Mouse (Mus musculus) heart, embryonic 10.5 days (tissue): ENCODE measurements around the gene Fam192a. TPM values are rescaled to one million over a fixed set of nuclear protein-coding genes. Genes with fewer than 3 reads are reported as not detected.

ENCODE experiments used
- DNase-seq: peaks from one replicate; pipeline ENCODE4 v3.0.0-alpha.2; 2017; ENCODE audit warnings: low spot score
- H3K27ac ChIP-seq: fragments of 300-500 bp; sonication (generic); 2 replicates; pipeline ENCODE4 v1.5.1; 2016; ENCODE audit warnings: mild to moderate bottlenecking
- H3K27me3 ChIP-seq: fragments of 300-500 bp; sonication (generic); 2 replicates; pipeline ENCODE4 v1.6.1; 2016; ENCODE audit warnings: mild to moderate bottlenecking; ENCODE audit not compliant: poor library complexity, insufficient read depth, severe bottlenecking
- H3K36me3 ChIP-seq: fragments of 300-500 bp; sonication (generic); 2 replicates; pipeline ENCODE4 v1.6.1; 2016; ENCODE audit warnings: mild to moderate bottlenecking, moderate library complexity
- H3K4me1 ChIP-seq: fragments of 300-500 bp; sonication (generic); 2 replicates; pipeline ENCODE4 v1.6.1; 2016; ENCODE audit warnings: mild to moderate bottlenecking
- H3K4me3 ChIP-seq: fragments of 300-500 bp; sonication (generic); 2 replicates; pipeline ENCODE4 v1.5.1; 2016; ENCODE audit warnings: mild to moderate bottlenecking, moderate library complexity
- H3K9me3 ChIP-seq: fragments of 300-500 bp; sonication (generic); 2 replicates; pipeline ENCODE4 v1.6.1; 2016; ENCODE audit warnings: mild to moderate bottlenecking, moderate library complexity
- WGBS: fragments of 180-500 bp; shearing (Covaris S2); methylation state at CpG from one replicate; pipeline ENCODE4 v1.1.7; 2016; 5-methylcytosine and 5-hydroxymethylcytosine counted together
- polyA plus RNA-seq: library from polyadenylated mRNA; unstranded; fragments of >200 nt; fragmentation: Nextera tagmentation; extraction: Ambion mirVana; gene quantifications from 2 replicates; pipeline ENCODE4 v1.2.1, GENCODE M21; 2016

Gene Fam192a
- polyA plus RNA-seq, 1 experiment from 2014 or later, result 53.7 TPM

- H3K27ac ChIP-seq, result no peak overlapping the region
- H3K36me3 ChIP-seq, result no peaks in the 10 kb centered on the region
- DNase-seq, result no peak
- H3K4me3 ChIP-seq, result no peak overlapping the region
- peaks cover 14% of the 10 kb centered on the region; the same call in 1 of the 2 replicates for H3K4me1 ChIP-seq
- H3K27me3 ChIP-seq, result peaks cover 32% of the 10 kb centered on the region
- WGBS, result 73% methylated on average over 2 of the region's 2 CpGs
- H3K9me3 ChIP-seq, result no peaks in the 10 kb centered on the region
Observed at GRCm38 (mm10) chr8:94540025-94540424, 61.8 kb downstream of the Fam192a start.

- no peak for DNase-seq
- Histone ChIP-seq H3K9me3 (no peaks in the 10 kb centered on the region), H3K4me3 (no peak overlapping the region), H3K27ac (no peak overlapping the region), H3K36me3 (no peaks in the 10 kb centered on the region), H3K27me3 (peaks cover 58% of the 10 kb centered on the region), H3K4me1 (peaks cover 15% of the 10 kb centered on the region)
- 67% methylated on average over 2 of the region's 2 CpGs for WGBS
Observed at GRCm38 (mm10) chr8:94537456-94537855, 64.3 kb downstream of the Fam192a start.

GRCm38 (mm10) chr8:94535631-94536030, 66.2 kb downstream of the Fam192a start:
- no peak overlapping the region for H3K27ac ChIP-seq
- H3K4me1 ChIP-seq, result peaks cover 21% of the 10 kb centered on the region
- H3K36me3 ChIP-seq, result no peaks in the 10 kb centered on the region
- H3K27me3 ChIP-seq, result peaks cover 65% of the 10 kb centered on the region
- H3K9me3 ChIP-seq, result no peaks in the 10 kb centered on the region
- H3K4me3 ChIP-seq, result no peak overlapping the region
- WGBS, result 71% methylated on average over 7 of the region's 7 CpGs
- DNase-seq, result no peak

- peaks cover 74% of the 10 kb centered on the region for H3K27me3 ChIP-seq
- WGBS, result 50% methylated on average over 4 of the region's 4 CpGs
Observed at GRCm38 (mm10) chr8:94534612-94535011, 67.2 kb downstream of the Fam192a start.

GRCm38 (mm10) chr8:94532873-94533671, 68.7 kb downstream of the Fam192a start, which contains the start of gene Cpne2:
Gene Cpne2, plus strand, starts transcription at chr8:94532990.
- H3K4me3 ChIP-seq, result peak within 1 kb of the TSS; percentile 77
- no peaks in the 10 kb centered on the region for H3K36me3 ChIP-seq
- peaks cover 21% of the 10 kb centered on the region for H3K4me1 ChIP-seq
- DNase-seq, result no peak
- peaks cover 79% of the 10 kb centered on the region for H3K27me3 ChIP-seq
- under 1% methylated on average over 77 of the region's 81 CpGs for WGBS
- H3K27ac ChIP-seq, result peak within 1 kb of the TSS; percentile 88
- no peaks in the 10 kb centered on the region for H3K9me3 ChIP-seq

More at GRCm38 (mm10) chr8:94534612-94535011, 67.2 kb downstream of the Fam192a start:
- no peaks in the 10 kb centered on the region for H3K9me3 ChIP-seq
- no peaks in the 10 kb centered on the region for H3K36me3 ChIP-seq
- H3K4me3 ChIP-seq, result no peak overlapping the region
- H3K4me1 ChIP-seq, result peaks cover 21% of the 10 kb centered on the region
- no peak for DNase-seq
- H3K27ac ChIP-seq, result no peak overlapping the region

- Histone ChIP-seq H3K27ac (peak overlapping the region; percentile 88), H3K4me3 (peak overlapping the region; percentile 77), H3K9me3 (no peaks in the 10 kb centered on the region), H3K27me3 (peaks cover 77% of the 10 kb centered on the region), H3K36me3 (no peaks in the 10 kb centered on the region), H3K4me1 (peaks cover 21% of the 10 kb centered on the region)
- no peak for DNase-seq
- under 1% methylated on average over 34 of the region's 34 CpGs for WGBS
Observed at GRCm38 (mm10) chr8:94532525-94532872, 69.3 kb downstream of the Fam192a start.

- no peak for DNase-seq
- Histone ChIP-seq H3K9me3 (no peaks in the 10 kb centered on the region), H3K27me3 (peaks cover 72% of the 10 kb centered on the region), H3K27ac (no peak overlapping the region; the same call in 1 of the 2 replicates), H3K36me3 (no peaks in the 10 kb centered on the region), H3K4me1 (peaks cover 21% of the 10 kb centered on the region), H3K4me3 (peak overlapping the region; percentile 77)
- 3% methylated on average over 8 of the region's 8 CpGs for WGBS
Observed at GRCm38 (mm10) chr8:94532000-94532399, 69.8 kb downstream of the Fam192a start.

GRCm38 (mm10) chr8:94530643-94531042, 71.2 kb downstream of the Fam192a start:
- no peaks in the 10 kb centered on the region for H3K9me3 ChIP-seq
- peaks cover 62% of the 10 kb centered on the region for H3K27me3 ChIP-seq
- no peak for DNase-seq
- no peaks in the 10 kb centered on the region for H3K36me3 ChIP-seq
- peaks cover 21% of the 10 kb centered on the region for H3K4me1 ChIP-seq
- 88% methylated on average over 4 of the region's 4 CpGs for WGBS
- H3K27ac ChIP-seq, result no peak overlapping the region
- H3K4me3 ChIP-seq, result no peak overlapping the region

- Histone ChIP-seq H3K36me3 (no peaks in the 10 kb centered on the region), H3K4me3 (no peak overlapping the region), H3K4me1 (peaks cover 21% of the 10 kb centered on the region), H3K9me3 (no peaks in the 10 kb centered on the region), H3K27ac (no peak overlapping the region), H3K27me3 (peaks cover 62% of the 10 kb centered on the region)
- no peak for DNase-seq
- WGBS, result 65% methylated on average over 4 of the region's 4 CpGs
Observed at GRCm38 (mm10) chr8:94529875-94530274, 71.9 kb downstream of the Fam192a start.

- H3K4me1 ChIP-seq, result peaks cover 15% of the 10 kb centered on the region
- no peak overlapping the region for H3K4me3 ChIP-seq
- H3K9me3 ChIP-seq, result no peaks in the 10 kb centered on the region
- 52% methylated on average over 4 of the region's 4 CpGs for WGBS
- no peaks in the 10 kb centered on the region for H3K36me3 ChIP-seq
- H3K27me3 ChIP-seq, result peaks cover 52% of the 10 kb centered on the region
- no peak for DNase-seq
- H3K27ac ChIP-seq, result no peak overlapping the region
Observed at GRCm38 (mm10) chr8:94528245-94528644, 73.6 kb downstream of the Fam192a start.

GRCm38 (mm10) chr8:94527178-94527577, 74.6 kb downstream of the Fam192a start:
- no peak overlapping the region for H3K27ac ChIP-seq
- H3K4me3 ChIP-seq, result no peak overlapping the region
- 76% methylated on average over 7 of the region's 7 CpGs for WGBS
- no peaks in the 10 kb centered on the region for H3K36me3 ChIP-seq
- peaks cover 6% of the 10 kb centered on the region; the same call in 1 of the 2 replicates for H3K4me1 ChIP-seq
- peaks cover 55% of the 10 kb centered on the region for H3K27me3 ChIP-seq
- no peak for DNase-seq
- H3K9me3 ChIP-seq, result no peaks in the 10 kb centered on the region

GRCm38 (mm10) chr8:94524554-94524953, 77.2 kb downstream of the Fam192a start:
- H3K36me3 ChIP-seq, result no peaks in the 10 kb centered on the region
- H3K4me1 ChIP-seq, result peaks cover 4% of the 10 kb centered on the region; the same call in 1 of the 2 replicates
- H3K27ac ChIP-seq, result no peak overlapping the region
- peaks cover 59% of the 10 kb centered on the region for H3K27me3 ChIP-seq
- 81% methylated on average over 9 of the region's 9 CpGs for WGBS
- DNase-seq, result no peak
- H3K9me3 ChIP-seq, result no peaks in the 10 kb centered on the region
- no peak overlapping the region for H3K4me3 ChIP-seq
